Mouse (Mus musculus): ENCODE data around the gene Hsd11b1. TPM values are rescaled to one million over a fixed set of nuclear protein-coding genes. Genes with fewer than 3 reads are reported as not detected.

Hsd11b1 gene
- total RNA-seq, 2 experiments from 2014 or later, result 16.6 to 16.8 TPM

DNA sequence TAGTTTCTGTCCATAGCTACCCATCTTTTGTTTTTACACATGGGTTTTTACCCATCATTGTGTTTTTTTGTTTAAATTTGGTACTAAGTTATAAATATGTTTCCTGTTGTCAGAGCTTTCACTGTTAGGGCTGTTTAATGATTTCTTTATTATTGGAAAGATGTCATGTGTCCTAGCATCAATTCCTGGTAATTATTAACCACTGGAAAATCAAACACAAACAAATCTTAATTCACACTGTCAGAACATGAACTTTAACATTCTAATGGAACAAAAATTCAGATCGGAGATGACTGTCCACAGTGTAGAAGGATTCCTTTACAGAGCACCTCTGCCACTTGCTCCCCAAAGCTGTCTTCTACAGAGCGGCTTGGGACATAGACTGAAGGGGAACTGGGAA is 58.4 kb downstream of the Hsd11b1 start:
- no peak for DNase-seq (ENCODE audit: low spot score in 2 of 2)

- no peak for DNase-seq (ENCODE audit: low spot score in 2 of 2)
These were observed 60.1 kb downstream of the Hsd11b1 start for GRCm38 (mm10) chr1:193203821-193204220.

DNA sequence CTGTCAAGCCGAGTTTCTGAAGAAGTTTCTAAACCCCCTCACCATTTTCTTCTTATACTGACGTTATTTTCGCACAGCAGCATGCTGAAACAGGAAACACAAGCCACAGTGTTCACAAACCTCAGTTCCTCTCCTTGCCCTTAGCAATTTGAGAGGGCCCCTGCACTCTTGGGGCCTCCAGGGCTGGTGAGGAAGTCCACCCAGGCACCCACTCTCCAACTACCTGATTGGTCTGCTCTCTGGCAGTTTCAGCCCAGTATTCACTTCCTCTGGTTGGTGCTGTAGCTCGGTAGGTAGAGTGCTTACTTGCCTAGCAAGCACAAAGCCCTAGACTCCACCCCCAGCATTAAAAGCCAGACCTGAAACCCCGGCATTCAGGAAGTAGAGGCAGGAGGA is 62.5 kb downstream of the Hsd11b1 start, which contains the start of gene Traf3ip3:
Gene Traf3ip3, minus strand, starts transcription at position 321 of the 396 bp plus-strand sequence.
- no peak for DNase-seq (ENCODE audit: low spot score in 2 of 2)

DNA sequence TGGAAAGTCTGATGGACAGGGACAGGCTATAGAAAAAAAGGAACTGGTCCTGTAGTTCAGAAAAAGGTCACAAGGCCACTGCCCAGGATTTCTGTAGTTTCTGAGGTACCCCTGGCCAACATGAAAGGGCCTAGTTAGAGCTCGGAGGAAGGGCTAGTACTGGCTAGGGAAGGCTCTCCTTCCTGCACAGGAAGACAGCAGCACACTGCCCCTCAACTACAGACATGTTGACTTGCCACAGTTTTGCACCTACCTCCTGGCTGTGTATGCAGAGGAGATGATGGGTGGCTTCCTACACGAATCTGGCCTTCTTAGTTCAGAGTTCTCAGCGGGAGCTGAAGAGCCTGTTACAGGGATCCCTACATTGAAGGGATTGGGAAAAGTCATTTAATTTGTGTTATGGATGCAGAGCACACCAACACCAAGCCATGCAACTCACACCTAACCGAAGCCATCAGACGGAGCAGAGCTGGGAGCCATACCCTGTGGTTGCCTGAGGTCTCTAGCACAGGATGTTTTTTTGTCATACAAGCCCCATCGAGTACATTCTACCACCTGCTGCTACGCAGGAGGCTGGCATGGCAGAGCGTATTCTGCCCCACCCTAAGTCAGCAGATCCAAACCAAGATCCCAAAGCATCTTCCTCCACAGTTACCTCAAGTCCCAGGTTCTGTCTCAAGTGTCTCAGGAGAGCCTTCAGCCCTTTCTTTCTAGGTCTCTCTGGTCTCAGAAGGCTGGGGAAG is 63.1 kb downstream of the Hsd11b1 start:
- DNase-seq (ENCODE audit: low spot score in 2 of 2), result no peak

DNA sequence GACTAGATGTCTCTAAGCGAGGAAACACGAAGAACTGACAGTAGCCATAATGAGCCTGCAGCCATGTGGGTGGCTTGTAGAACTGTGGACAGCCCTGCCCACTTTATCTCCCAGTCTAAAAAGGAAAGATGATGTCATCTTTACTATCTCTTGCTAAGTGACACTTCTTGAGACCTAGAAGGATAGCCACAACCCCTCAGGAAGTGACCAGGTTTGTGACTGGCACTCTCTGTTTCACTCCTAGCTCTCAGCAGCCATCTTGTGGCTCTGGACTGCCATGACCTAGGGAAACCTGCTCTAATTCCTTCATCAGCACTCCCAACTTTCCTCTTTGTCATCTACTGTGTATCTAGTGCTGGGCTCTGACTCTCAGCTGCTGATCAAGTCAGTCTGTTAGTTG is 65.6 kb downstream of the Hsd11b1 start:
- DNase-seq (ENCODE audit: low spot score in 2 of 2), result no peak

- DNase-seq (ENCODE audit: low spot score in 2 of 2), result no peak
These were observed 66.2 kb downstream of the Hsd11b1 start for GRCm38 (mm10) chr1:193197494-193198205.

DNA sequence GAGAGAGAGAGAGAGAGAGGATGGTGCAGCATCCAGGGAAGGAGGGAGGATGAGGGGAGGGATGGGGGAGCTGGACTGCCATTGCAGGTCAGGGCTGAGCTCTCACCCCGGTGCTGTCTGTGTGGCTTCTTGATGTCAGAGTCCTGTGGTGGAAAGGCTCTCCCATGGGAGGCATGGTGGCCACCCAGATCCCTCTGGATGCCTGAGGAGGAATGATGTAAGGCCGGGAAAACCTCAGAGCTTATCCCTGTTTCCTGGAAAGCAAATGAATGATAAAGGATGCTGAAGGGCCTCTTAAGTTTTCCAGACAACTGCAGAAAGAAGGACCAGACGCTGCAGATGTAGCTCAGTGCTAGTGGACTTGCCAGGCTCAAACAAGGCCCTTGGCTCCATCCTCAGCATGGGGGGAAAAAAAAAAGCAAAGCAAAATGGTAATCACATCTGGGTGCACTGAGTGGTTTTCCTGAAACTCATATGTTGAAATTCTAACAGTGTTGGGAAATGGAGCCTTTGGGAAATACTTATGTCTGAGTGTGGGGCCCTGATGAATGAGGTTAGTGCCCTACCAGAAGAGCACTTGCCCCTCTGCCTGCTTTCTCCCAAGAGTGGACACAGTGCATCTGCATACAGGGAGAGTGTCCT is 68.6 kb downstream of the Hsd11b1 start:
- no peak for DNase-seq (ENCODE audit: low spot score in 2 of 2)

DNA sequence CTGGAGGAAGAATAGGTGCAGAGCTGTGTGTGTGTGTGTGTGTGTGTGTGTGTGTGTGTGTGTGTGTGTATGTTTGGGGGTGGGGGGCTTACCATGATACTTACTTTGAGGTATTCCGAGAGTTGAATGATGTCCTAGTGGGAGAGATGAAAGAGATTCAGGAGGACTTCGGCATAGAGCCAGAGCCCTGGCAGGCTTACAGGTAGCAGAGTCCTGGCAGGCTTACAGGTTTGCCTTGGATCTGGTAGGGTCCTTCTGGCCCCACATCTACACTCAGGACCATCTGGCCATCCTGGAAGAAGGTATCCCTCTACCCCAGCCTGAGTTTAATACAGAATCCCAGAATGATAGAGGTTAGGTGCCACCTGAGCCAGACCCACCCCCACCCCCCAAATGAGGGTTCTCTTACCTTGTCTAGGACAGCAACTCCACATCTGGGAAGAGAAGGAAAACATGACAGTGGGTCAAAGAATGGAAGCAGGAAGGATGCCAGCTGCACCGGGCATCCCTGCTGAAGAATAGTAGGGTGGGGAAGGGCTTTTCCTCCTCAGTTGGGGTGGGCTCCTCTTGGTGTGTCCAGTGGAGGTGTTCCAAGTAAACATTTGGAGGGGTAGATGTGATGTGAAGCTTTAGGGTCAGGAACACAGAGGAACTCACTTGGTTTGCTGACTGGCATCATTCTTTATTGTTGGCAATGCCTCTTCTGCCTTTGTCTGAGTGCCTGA is 69.3 kb downstream of the Hsd11b1 start:
- no peak for DNase-seq (ENCODE audit: low spot score in 2 of 2)

GRCm38 (mm10) chr1:193191675-193192283 is 72.1 kb downstream of the Hsd11b1 start:
- no peak for DNase-seq (ENCODE audit: low spot score in 2 of 2)

GRCm38 (mm10) chr1:193189771-193190170 is 74.1 kb downstream of the Hsd11b1 start:
- DNase-seq (ENCODE audit: low spot score in 2 of 2), result no peak

- DNase-seq (ENCODE audit: low spot score in 2 of 2), result no peak
These were observed 74.7 kb downstream of the Hsd11b1 start for GRCm38 (mm10) chr1:193189151-193189621.

DNA sequence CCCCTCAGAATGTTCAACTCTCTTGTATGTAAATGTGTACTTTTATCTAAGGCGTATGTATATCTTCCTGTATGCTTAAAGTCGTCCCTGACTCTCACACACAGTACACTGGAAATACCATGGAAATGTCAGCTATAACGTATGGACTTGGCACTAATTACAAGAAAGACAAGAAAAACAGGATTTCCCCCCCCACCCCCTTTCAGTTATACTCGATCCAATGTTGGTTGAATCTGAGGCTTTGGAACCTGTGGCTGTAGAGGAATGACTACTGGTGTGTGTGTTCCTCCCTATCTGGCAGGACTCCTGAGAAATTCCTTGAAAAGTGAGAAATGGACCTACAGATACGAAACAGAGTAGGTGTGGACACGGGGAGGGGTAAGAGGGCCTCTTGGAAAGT is 75.6 kb downstream of the Hsd11b1 start:
- DNase-seq (ENCODE audit: low spot score in 2 of 2), result no peak

DNA sequence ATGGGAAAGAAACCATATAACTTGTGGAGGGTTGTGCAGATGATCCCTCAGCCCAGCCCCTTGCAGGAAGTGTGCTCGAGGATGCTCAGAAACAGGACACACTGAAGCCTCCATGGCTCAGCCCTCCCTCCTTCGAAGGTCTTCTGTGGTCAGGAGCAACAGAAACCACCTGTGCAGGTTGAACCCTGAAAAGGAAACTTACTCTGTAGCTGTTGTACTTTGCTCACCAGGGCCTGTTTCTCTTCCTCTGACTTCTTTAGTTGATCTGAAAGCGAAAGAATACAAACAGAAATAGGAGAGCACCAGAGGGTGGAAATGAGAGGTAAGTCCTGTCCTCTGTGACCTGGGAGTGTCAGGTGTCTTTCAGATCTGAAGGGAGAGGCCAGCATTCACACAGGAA is 82.8 kb downstream of the Hsd11b1 start:
- DNase-seq (ENCODE audit: low spot score in 2 of 2), result no peak

DNA sequence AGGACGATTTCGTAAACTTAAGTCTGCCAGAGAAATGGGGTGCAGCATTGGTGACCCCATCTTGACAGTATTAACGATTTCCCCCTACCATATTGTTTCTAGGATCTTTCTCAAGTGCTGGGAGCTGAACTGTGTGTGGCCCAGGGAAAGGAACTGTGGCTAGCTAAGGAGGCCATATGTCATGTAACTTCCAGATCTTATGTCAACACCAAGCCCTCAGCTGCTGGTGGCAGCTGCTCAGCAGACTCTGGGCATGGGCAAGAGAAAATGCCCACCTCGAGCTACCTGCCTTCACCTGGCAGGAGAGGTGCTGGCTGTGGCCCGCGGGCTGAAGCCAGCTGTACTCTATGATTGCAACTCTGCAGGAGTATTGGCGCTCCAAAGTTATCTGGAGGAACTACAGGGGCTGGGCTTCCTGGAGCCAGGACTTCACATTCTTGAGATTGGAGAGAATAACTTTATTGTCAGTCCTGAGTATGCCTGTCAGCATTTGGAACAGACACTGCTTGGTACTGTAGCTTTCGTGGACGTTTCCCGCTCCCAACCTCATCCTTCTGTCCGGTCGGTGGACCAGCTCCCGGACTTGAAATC is 89.6 kb downstream of the Hsd11b1 start:
- no peak for DNase-seq (ENCODE audit: low spot score in 2 of 2)

DNA sequence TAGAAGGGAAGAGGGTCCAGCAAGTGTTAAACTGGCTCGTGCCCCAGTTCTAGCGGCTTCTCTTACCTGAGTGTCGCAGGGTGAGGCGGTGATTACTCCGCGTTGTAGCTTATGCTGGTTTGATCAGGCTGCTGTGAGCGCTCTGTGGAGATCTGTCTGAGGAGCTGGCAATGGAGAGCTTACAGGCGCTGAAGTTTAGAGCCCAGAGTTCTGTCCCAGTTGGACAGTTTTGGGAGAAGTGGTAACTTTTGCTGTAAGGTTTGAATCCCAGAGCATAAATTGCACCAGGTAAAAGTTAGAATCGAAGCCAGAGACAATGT is 90.1 kb downstream of the Hsd11b1 start:
- no peak for DNase-seq (ENCODE audit: low spot score in 2 of 2)

GRCm38 (mm10) chr1:193172991-193173809 is 90.7 kb downstream of the Hsd11b1 start:
- peak; percentile 90 to 95 for DNase-seq (ENCODE audit: low spot score in 2 of 2)
